Mouse (Mus musculus) olfactory bulb, adult 2 months (tissue): ENCODE data around the gene Dcaf12.

Source experiments
- CTCF ChIP-seq: fragments of 200-500 bp; IDR thresholded peaks from 2 replicates; pipeline ENCODE4 v1.5.1; 2012; ENCODE audit warnings: low read depth, mild to moderate bottlenecking, low read length, moderate library complexity; ENCODE audit not compliant: insufficient read depth
- POLR2A ChIP-seq: fragments of 200-500 bp; IDR thresholded peaks from 2 replicates; pipeline ENCODE4 v1.6.1; 2012; ENCODE audit warnings: mild to moderate bottlenecking, low read depth, low read length, moderate library complexity; ENCODE audit not compliant: insufficient read depth

DNA sequence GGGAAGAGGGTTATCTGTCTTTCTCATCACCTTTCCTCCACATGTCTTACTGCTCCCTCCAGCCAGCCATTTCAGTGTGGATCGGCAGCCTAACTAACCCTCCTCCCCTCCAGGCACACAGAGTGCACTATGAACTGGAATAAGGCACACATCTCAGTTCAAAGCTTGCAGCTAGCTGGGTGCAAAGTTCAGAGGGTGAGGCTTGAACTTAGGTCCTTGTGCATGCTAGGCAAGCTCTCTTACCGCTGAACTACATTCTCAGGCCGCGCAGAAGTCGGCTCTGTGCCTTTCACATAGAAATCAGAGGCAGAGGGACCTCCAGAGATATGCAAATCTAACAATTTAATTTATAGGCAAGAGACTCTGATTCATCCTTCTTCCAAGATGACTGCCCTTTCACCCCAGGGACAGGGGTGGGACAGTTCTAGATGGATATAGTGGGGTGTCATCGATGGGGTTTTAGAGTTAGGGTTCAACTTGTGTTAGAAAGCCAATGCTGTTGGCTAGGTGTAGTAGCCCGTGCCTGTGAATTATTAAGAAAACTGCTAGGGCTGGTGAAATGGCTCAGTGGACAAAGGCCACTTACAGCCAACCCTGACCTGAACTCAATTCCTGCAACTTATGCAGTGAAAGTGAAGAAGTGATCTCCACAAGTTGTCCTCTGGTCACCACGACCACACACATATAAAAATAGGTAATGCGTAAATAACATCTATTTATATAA lies 17.2 kb upstream of the Dcaf12 start:
- TF ChIP-seq POLR2A (no peak), CTCF (no peak)
